Comparison of ENCODE assay signal across 8 mouse cellular contexts in the genomic region with DNA sequence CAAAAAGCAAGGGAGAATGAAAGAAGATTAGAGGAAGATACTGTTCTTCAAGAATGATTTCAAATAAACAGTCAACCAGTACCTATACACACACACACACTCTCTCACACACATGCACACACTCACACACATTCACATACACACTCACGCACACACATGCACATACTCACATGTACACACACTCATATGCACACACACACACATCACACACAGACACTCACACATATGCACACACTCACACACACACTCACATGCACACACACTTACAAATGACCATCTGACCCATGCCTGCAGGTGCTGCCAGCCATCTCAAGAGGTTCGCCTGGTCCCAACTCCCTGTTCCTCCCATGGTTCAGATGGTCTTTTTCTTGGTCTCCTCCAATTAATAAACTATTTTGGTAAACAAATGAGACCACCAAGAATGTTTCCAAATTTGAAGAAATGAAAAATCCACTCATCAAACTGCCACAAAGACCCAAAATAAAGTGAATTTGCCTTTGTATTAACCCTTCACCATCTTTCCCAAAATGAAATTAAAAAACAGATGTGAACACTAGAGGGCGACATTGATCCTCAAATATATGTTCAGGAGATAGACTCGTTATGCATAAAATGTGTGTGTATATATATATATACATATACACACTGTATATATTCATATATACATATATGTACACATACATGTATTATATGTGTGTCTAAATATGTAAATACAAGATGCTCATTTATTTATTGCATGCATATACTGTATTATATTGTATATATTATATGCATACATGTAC.
DNase-seq lines count a peak whose midpoint lies in the region; ATAC-seq lines count a peak whose summit lies in the region.

No protein-coding gene starts in this region.

- WGBS in limb, embryonic 12.5 days = 51% methylated on average over 4 of the region's 4 CpGs
- 50% methylated on average over 4 of the region's 4 CpGs for WGBS in limb, embryonic 10.5 days
- WGBS in midbrain, embryonic 15.5 days = 49% methylated on average over 4 of the region's 4 CpGs

- H3K4me2 ChIP-seq in limb, embryonic 12.5 days = no peak overlapping the region
- H3K4me2 ChIP-seq in midbrain, embryonic 15.5 days = no peak overlapping the region

- peak; percentile 52; the same call in 1 of the 2 replicates for ATAC-seq in limb, embryonic 12.5 days (ENCODE audit: insufficient number of reproducible peaks, insufficient read depth, low FRiP score, low TSS enrichment, low read depth)
- ATAC-seq in midbrain, embryonic 15.5 days (replicated peaks) = peak; percentile 78; the same call in 1 of the 2 replicates
- no peak for ATAC-seq in frontal cortex, adult (ENCODE audit: low TSS enrichment)

- H3K36me3 ChIP-seq in limb, embryonic 12.5 days = no peaks in the 10 kb centered on the region
- H3K36me3 ChIP-seq in limb, embryonic 10.5 days = no peaks in the 10 kb centered on the region
- no peaks in the 10 kb centered on the region for H3K36me3 ChIP-seq in midbrain, embryonic 15.5 days (replicated peaks)

- H3K4me3 ChIP-seq in limb, embryonic 12.5 days (replicated peaks) = no peak overlapping the region
- H3K4me3 ChIP-seq in limb, embryonic 10.5 days = no peak overlapping the region
- no peak overlapping the region for H3K4me3 ChIP-seq in midbrain, embryonic 15.5 days

- no peak overlapping the region for H3K27ac ChIP-seq in limb, embryonic 12.5 days
- no peak overlapping the region for H3K27ac ChIP-seq in limb, embryonic 10.5 days
- H3K27ac ChIP-seq in midbrain, embryonic 15.5 days = no peak overlapping the region

- H3K9ac ChIP-seq in limb, embryonic 12.5 days (replicated peaks) = no peak overlapping the region
- H3K9ac ChIP-seq in midbrain, embryonic 15.5 days = no peak overlapping the region

- DNase-seq in limb, embryonic 10.5 days (ENCODE audit: low spot score) = no peak
- peak; percentile 12 for DNase-seq in MEL-GATA-1-ER (ENCODE audit: extremely low read depth, low read depth)
- DNase-seq in embryo, embryonic 9.5 days (ENCODE audit: extremely low spot score) = peak; percentile 46
- no peak for DNase-seq in spleen, postnatal 36 days (ENCODE audit: low spot score in 2 of 2)
- no peak for DNase-seq in adrenal gland, postnatal 36 days

- no peaks in the 10 kb centered on the region for H3K9me3 ChIP-seq in limb, embryonic 12.5 days
- no peaks in the 10 kb centered on the region for H3K9me3 ChIP-seq in limb, embryonic 10.5 days (replicated peaks)
- no peaks in the 10 kb centered on the region for H3K9me3 ChIP-seq in midbrain, embryonic 15.5 days

- H3K4me1 ChIP-seq in limb, embryonic 12.5 days (replicated peaks) = no peaks in the 10 kb centered on the region
- H3K4me1 ChIP-seq in limb, embryonic 10.5 days = no peaks in the 10 kb centered on the region
- H3K4me1 ChIP-seq in midbrain, embryonic 15.5 days = no peaks in the 10 kb centered on the region

- peaks cover 5% of the 10 kb centered on the region; the same call in 1 of the 2 replicates for H3K27me3 ChIP-seq in limb, embryonic 12.5 days
- H3K27me3 ChIP-seq in limb, embryonic 10.5 days (ENCODE audit: low read depth, poor library complexity, severe bottlenecking) = no peaks in the 10 kb centered on the region
- no peaks in the 10 kb centered on the region for H3K27me3 ChIP-seq in midbrain, embryonic 15.5 days (replicated peaks)

Comparison
In these comparisons a context has a peak if more than half of its experiments do, and no peak if none do; other contexts are left out.
1. DNase-seq: peak in MEL-GATA-1-ER (single experiment) and embryo, embryonic 9.5 days (single experiment); none in limb, embryonic 10.5 days (single experiment), spleen, postnatal 36 days (0 of 2) and adrenal gland, postnatal 36 days (0 of 2).